7 mouse cellular contexts compared by ENCODE assay signal in the genomic region with DNA sequence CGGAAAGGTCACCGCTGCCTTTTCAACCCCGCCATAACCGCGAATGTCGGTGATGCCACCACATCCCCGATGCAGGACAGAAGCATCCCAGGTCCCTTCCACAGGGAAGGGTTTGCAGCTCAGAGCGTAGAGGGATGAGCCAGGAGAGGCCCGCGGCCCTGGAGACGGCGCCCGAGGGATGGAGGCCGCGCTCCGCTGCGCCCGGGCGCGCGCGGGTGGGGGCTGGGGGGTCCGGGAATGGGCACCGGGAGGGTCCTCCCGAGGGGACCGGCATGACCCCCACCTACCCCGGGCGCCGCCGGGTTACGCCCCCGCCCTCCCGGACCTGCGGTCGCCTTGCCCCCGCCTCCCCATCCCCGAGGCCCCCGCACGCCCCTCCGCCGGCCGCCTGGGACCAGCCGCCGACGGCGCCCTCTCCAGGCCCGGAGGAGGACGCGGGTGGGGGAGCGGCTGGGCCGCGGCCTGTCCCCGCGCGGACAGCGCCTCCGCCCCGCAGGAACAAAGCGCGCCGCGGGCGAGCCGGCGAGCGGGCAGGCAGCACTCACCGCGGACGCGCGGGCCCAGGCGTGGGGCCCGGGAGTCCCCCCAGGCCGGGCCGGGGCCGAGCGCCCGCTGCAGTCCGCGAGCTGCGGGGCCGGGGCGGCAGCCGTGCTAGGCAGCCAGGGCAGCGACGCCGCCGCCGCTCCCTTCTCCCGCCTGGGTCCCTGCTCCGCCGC. TPM values are rescaled to one million over a fixed set of nuclear protein-coding genes. Genes with fewer than 3 reads are reported as not detected.
DNase-seq lines count a peak whose midpoint lies in the region; ATAC-seq lines count a peak whose summit lies in the region.

No protein-coding gene starts in this region.

- H3K4me2 ChIP-seq in forebrain, embryonic 16.5 days (ENCODE audit: low read length), result peak overlapping the region; percentile 61
- H3K4me2 ChIP-seq in hindbrain, embryonic 13.5 days, result peak overlapping the region; percentile 73

- peak overlapping the region; percentile 97 for H3K27ac ChIP-seq in forebrain, embryonic 16.5 days (ENCODE audit: low read length)
- H3K27ac ChIP-seq in hindbrain, embryonic 13.5 days, result peak overlapping the region; percentile 99

- H3K27me3 ChIP-seq in forebrain, embryonic 16.5 days (replicated peaks; ENCODE audit: control insufficient read depth, insufficient read depth, low read length), result no peaks in the 10 kb centered on the region
- H3K27me3 ChIP-seq in hindbrain, embryonic 13.5 days, result no peaks in the 10 kb centered on the region

- peaks cover 28% of the 10 kb centered on the region for H3K4me1 ChIP-seq in forebrain, embryonic 16.5 days (replicated peaks; ENCODE audit: control insufficient read depth, insufficient read depth, low read length)
- H3K4me1 ChIP-seq in hindbrain, embryonic 13.5 days (replicated peaks), result peaks cover 44% of the 10 kb centered on the region

- ATAC-seq in forebrain, embryonic 16.5 days, result peak; percentile 72
- ATAC-seq in hindbrain, embryonic 13.5 days (ENCODE audit: low FRiP score), result peak; percentile 78
- ATAC-seq in megakaryocyte, adult 5-6 weeks (ENCODE audit: poor library complexity, severe bottlenecking), result peak; percentile 33; the same call in 1 of the 2 replicates

- no peaks in the 10 kb centered on the region for H3K9me3 ChIP-seq in forebrain, embryonic 16.5 days (ENCODE audit: control insufficient read depth, low read length)
- no peaks in the 10 kb centered on the region for H3K9me3 ChIP-seq in hindbrain, embryonic 13.5 days

- intact Hi-C loops in left cerebral cortex, postnatal 36 days (cut with DNase I), result loop anchor here (5.0 kb wide), 1 partner anchor 72 kb away; no protein-coding TSS in a partner anchor

- peak overlapping the region; percentile 92 for H3K4me3 ChIP-seq in forebrain, embryonic 16.5 days (replicated peaks; ENCODE audit: low read length)
- H3K4me3 ChIP-seq in hindbrain, embryonic 13.5 days, result peak overlapping the region; percentile 85

- DNase-seq in ZHBTc4 (ENCODE audit: low read depth, low spot score), result peak; percentile 51
- DNase-seq in cerebellum, adult 8-10 months, result peak; percentile 70
- peak; percentile 59 to 79 for DNase-seq in left cerebral cortex, postnatal 36 days (ENCODE audit: low spot score in 2 of 2)
- DNase-seq in right cerebral cortex, postnatal 14 days, result peak; percentile 60

- no peaks in the 10 kb centered on the region for H3K36me3 ChIP-seq in forebrain, embryonic 16.5 days (ENCODE audit: control insufficient read depth, insufficient read depth)
- no peaks in the 10 kb centered on the region for H3K36me3 ChIP-seq in hindbrain, embryonic 13.5 days

- H3K9ac ChIP-seq in forebrain, embryonic 16.5 days (replicated peaks; ENCODE audit: low read depth, low read length), result peak overlapping the region; percentile 99
- H3K9ac ChIP-seq in hindbrain, embryonic 13.5 days, result peak overlapping the region; percentile 99

- under 1% methylated on average over 53 of the region's 92 CpGs for WGBS in forebrain, embryonic 16.5 days
- under 1% methylated on average over 50 of the region's 92 CpGs for WGBS in hindbrain, embryonic 13.5 days

RNA-seq across cellular contexts. Expression of a gene that starts 0.5 kb away (rescaled TPM):
- polyA plus RNA-seq in forebrain, embryonic 16.5 days (2015; fragmentation: Nextera tagmentation; extraction: Ambion mirVana), result 28.0 TPM in 2 replicates
- 29.1 and 30.0 TPM in 2 replicates for polyA plus RNA-seq in hindbrain, embryonic 13.5 days (2015; fragmentation: Nextera tagmentation; extraction: Ambion mirVana)
- total RNA-seq in left cerebral cortex, postnatal 36 days (2021), result 100 to 1,000 TPM; 129 to 140 TPM
- 20.3 and 21.3 TPM in 2 replicates for total RNA-seq in megakaryocyte, adult 5-6 weeks (2015)
- total RNA-seq in megakaryocyte, adult 5-6 weeks (2017), result 11.5 and 16.7 TPM in 2 replicates

Comparison
In these comparisons a context has a peak if more than half of its experiments do, and no peak if none do; other contexts are left out.
1. Peak in every context shown above with its lines: DNase-seq, ATAC-seq, H3K4me3 ChIP-seq and H3K27ac ChIP-seq.
2. RNA of a gene that starts 0.5 kb away (total RNA-seq): 129 to 140 TPM in left cerebral cortex, postnatal 36 days; 11.5 to 21.3 TPM in megakaryocyte, adult 5-6 weeks; every median in the first group is over 4 times any median in the second.